Mouse (Mus musculus) thymus, adult 18-20 months (tissue): ENCODE results near the gene Keap1.
"Not testable (repeated sequence)": the region's sequence is repeated elsewhere in the genome, so short reads cannot be mapped to it uniquely, and the experiment has no call there.

Source experiments
- DNase-seq, 2 experiments: peaks; one replicate each; pipeline ENCODE4 v3.0.0; 2022; ENCODE audit warnings: mixed read lengths in 2 of 2

Gene Keap1

GRCm38 (mm10) chr9:21238733-21239464 lies at the start of gene Keap1:
TSS of gene Keap1 (minus strand) at chr9:21239361.
- peak; percentile 82 to 88 for DNase-seq

- peak in 1 of 2 experiments; percentile 69 for DNase-seq
Measured at GRCm38 (mm10) chr9:21288404-21289336, 49.5 kb upstream of the Keap1 start.

DNA sequence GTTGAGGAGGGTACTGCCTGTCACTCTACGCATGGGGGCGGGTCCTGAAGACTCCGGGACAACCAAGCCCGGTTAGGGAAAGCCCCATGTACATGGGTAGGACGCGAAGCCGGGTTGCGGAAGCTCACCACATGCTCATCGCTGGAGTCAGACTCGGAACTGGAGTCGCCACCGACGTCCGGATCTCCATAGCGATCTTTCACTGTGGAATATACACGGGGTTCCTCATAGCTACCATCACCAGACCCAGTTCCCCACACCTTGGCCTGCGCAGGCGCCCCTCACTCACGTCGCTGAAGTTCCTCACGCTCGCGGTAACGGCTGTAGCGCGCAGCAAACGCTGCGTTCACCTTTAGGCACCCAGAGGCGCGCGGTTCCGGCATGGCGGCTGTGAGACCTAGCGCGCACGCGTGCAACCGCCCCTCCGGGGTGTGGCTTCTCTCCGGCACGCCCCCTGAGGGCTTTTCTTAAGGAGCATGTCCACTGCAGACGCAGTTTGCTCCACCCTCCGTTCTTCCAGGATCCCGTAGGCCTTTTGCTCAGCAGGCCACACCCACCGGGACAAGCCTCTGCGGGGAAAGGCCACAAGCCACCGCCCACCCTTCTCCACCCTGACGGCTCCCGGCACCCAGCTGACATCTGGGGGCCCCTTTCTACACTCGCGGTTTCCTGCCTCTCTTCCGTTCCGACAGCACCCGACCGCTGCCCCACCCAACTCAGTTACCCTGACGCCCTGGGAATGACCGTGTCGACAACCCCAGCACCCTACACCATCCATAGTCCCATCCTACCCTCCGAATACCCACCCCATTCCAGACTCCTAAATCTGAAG lies 48.6 kb upstream of the Keap1 start, which contains the start of gene Kri1:
Gene Kri1, minus strand, starts transcription at position 399 of the 832 bp plus-strand sequence.
- peak; percentile 99 to 100 for DNase-seq

GRCm38 (mm10) chr9:21286753-21287152 lies 47.6 kb upstream of the Keap1 start:
- DNase-seq: no peak

- DNase-seq: no peak
Measured at GRCm38 (mm10) chr9:21283994-21284393, 44.8 kb upstream of the Keap1 start.

DNA sequence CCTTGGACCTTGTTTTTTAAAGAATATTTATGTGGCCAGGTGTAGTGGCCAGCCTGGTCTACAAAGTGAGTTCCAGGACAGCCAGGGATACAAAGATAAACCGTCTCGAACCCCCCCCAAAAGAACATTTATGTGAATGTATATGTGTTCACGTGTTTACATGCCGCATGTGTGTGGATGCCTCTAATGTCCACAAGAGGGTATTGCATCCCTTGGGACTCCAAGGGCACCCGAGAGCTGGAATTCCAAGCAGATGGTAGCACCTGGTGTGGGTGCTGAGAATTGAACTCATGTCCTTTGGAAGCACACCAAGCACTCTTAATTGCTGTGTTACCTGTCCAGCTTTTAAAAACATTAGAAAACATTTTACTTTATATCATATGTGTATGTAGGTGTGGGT lies 44.4 kb upstream of the Keap1 start:
- no peak for DNase-seq

- DNase-seq: no peak
Measured at GRCm38 (mm10) chr9:21277776-21278175, 38.6 kb upstream of the Keap1 start.

DNA sequence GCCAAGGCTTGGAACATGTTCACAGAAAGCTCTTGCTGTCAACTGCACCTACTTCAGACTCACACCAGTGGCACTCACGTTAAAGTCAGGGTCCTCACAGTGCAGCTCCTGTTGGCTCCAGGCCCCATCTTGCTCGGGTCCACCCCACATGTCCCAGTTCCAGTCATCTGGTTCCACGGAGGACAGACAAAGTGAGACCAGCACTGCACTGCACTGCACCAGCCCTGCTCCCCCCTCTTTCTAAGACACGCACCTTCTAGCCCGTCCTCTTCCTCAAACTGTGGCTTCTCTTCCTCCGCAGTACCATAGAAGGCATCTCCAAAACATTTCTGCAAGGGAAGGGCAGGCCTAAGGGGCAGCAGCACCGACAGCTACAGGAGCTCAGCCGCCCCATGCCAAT lies 37.1 kb upstream of the Keap1 start:
- DNase-seq: no peak

DNA sequence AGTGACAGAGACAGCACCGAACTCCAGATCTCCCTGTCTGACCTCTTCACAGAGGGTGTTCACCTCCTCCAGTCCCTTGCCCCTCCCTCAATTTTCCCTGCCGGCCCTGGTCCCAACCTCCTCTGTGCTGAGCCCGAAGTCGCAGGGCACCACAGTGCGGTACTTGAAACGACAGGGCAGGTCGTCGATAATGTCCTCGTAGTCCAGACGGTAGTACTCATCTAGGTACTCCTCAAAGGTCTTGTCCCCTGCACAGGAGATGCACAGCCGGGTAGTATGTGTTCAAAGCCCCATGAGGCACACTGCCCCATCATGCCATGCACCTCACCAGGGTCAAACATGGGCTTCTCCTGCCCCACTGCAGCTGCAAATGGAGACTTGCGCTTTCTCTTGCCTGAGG lies 36.6 kb upstream of the Keap1 start:
- no peak for DNase-seq

DNA sequence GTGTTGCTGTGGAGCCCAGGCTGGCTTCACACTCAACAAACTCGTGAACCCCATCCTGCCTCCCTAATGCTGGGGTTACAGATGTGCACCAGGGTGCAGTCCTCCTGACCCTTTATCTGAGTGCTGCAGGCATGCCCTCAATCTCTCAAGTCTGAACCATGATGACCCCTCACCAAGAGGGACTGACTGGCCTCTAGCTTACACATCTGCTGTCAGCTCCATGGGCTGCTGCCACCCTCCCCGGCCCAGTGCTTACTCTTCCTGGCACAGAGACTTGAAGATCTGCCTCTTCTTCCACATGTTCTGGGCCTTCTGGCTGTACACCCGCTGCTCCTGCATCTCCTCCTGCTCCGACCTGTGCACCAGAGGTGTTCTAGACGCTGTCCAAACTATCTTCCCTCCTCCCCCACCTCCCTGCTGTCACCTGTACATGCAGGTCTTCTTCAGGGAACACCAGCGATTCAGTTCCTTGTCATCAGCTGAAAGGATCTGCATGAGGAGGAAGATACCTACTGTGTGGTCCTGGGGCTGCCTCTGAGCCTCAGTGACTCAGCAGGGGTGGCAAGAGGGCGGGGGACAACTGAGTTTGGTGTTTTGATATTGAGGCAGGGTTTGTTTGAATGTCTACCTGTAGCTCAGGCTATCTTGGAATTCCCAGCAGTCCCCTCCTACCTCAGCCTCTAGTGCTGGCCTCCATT lies 36.0 kb upstream of the Keap1 start:
- DNase-seq: no peak

DNA sequence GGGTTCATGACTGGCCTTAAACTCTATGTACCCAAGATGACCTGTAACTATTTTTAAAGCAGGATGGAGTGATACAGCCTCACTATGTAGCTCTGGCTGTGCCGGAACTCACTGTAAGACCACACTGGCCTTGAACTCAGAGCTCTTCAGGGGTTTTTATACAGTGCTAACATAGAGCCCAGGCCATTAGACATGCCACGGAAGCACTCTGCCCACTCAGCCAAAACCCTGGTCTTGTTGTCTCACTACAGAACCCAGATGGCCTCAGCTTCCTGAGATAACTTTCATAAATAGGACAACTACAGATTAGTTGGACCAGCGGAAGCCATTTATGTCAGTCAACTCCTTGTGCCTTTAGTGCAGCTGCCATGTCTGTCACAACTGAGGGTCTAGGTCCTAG lies 35.2 kb upstream of the Keap1 start:
- no peak for DNase-seq

DNA sequence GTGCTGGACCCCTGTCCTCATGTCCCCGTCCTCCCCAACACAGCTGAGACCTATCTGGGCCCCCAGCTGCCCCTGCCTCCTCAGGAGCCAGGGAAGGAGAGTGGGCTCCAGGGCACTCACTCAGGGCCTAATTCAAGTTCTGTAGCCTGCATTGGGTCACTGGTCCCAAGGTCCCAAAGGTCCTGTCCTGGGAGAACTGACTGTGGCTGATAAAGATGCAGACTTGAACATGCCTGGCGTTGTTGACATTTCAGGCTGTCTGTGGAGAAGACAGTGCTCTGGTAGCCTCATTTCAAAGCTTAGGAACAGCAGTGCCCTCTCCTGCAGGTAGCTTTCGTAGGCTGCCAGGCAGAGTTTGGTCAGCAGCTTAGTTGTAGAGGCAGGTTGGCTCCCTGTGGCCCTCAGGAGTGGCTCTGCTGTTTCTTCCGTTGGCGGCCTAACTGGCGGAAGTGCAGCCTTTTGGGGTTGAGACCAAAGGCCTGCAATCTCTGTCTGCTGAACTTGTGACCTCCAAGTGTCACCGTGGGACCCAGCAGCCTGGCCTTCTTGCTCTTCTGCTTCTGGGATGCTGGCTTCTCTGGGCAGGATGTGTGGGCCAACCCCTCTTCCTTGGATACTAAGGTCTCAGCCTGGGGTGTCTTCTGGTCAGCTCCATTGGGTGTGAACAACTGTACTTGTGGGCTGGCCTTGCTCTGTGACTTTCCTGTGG lies 34.5 kb upstream of the Keap1 start:
- DNase-seq: no peak

DNA sequence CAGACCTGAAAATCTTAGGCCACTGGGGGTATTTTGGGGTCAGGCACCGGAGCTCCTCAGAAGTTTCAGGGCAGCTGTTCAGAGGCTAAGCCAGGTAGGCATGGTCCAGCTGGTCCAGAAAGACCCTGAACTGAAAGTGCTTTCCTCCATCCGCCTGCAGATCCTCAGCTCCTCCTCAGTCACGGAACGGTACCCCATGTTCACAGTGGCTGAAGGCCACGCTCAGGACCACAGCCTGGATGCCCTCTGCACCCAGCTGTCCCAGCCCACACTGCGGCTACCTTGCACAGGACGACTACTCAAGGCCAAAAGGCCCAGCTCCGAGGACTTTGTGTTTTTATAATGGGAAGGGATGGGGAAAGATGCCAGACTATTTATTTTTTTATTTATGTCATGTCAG lies 33.9 kb upstream of the Keap1 start:
- DNase-seq: no peak

GRCm38 (mm10) chr9:21272391-21272790 lies 33.2 kb upstream of the Keap1 start:
- DNase-seq: no peak

GRCm38 (mm10) chr9:21269590-21269989 lies 30.4 kb upstream of the Keap1 start:
- not testable (repeated sequence) for DNase-seq

GRCm38 (mm10) chr9:21268305-21268704 lies 29.1 kb upstream of the Keap1 start:
- DNase-seq: no peak

DNA sequence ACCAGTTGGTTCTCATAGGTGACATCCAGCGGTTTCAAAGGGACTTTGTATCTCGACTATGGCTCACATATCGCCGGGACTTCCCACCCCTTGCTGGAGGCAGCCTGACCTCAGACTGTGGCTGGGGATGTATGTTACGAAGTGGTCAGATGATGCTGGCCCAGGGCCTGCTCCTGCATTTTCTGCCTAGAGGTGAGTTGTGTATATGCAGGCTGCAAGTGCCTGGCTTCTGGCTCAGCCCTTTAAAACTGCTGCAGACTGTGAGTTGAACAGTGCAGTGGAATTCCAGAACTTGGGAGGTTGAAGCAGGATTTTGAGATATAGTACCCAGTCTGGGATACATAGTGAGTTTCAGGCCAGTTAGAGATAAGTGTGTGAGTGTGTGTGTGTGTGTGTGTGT lies 27.7 kb upstream of the Keap1 start:
- DNase-seq: no peak

DNA sequence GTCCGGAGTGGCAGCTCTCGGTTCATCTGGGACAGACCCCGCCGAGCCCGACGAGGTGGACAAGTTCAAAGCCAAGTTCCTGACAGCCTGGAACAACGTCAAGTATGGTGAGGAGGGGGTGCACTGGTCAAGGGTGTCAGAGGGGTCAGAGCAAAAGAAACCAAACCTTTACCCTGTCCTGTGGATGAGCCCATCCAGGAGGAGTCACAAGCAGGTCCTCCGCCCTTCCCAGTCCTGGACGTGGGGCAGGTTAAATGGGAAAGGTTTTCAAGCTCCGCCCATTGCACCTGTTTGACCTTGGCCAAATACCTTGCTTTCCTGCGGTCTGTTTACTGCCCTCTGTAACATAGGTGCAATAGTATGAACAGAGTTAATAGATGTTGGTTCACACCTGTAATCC lies 26.4 kb upstream of the Keap1 start:
- DNase-seq: no peak

GRCm38 (mm10) chr9:21265000-21265561 lies 25.9 kb upstream of the Keap1 start, which contains the start of gene Atg4d:
TSS of gene Atg4d (plus strand) at chr9:21265293.
- DNase-seq: peak; percentile 96 to 97

GRCm38 (mm10) chr9:21264272-21264999 lies 25.3 kb upstream of the Keap1 start:
- DNase-seq: no peak
